Mouse (Mus musculus) intestine, embryonic 16.5 days (tissue): Measurements from ENCODE around the gene Otop2. TPM values are rescaled to one million over a fixed set of nuclear protein-coding genes. Genes with fewer than 3 reads are reported as not detected.

Source experiments
- ATAC-seq: fragments of 200-750 bp; cut with Nextera tagmentation; 2 replicates; pipeline ENCODE4 v1.8.0; 2017; ENCODE audit warnings: moderate TSS enrichment, moderate library complexity
- H3K27ac ChIP-seq: fragments of 300-500 bp; sonication (generic); 2 replicates; pipeline ENCODE4 v1.5.1; 2014; ENCODE audit warnings: mild to moderate bottlenecking, low read length
- H3K27me3 ChIP-seq: fragments of 300-500 bp; sonication (generic); replicated peaks from 2 replicates; pipeline ENCODE4 v1.6.1; 2014; ENCODE audit warnings: low read length, control low read depth, mixed read lengths; ENCODE audit not compliant: control insufficient read depth, insufficient read depth
- H3K36me3 ChIP-seq: fragments of 300-500 bp; sonication (generic); 2 replicates; pipeline ENCODE4 v1.6.1; 2014; ENCODE audit warnings: low read length, control low read depth; ENCODE audit not compliant: control insufficient read depth, insufficient read depth
- H3K4me1 ChIP-seq: fragments of 300-500 bp; sonication (generic); 2 replicates; pipeline ENCODE4 v1.6.1; 2014; ENCODE audit warnings: low read length, control low read depth, mixed read lengths; ENCODE audit not compliant: control insufficient read depth, insufficient read depth
- H3K4me2 ChIP-seq: fragments of 300-500 bp; sonication (generic); 2 replicates; pipeline ENCODE4 v1.6.1; 2014; ENCODE audit warnings: low read depth, low read length, control low read depth
- H3K4me3 ChIP-seq: fragments of 300-500 bp; sonication (generic); 2 replicates; pipeline ENCODE4 v1.5.1; 2014; ENCODE audit warnings: mild to moderate bottlenecking, low read length
- H3K9ac ChIP-seq: fragments of 300-500 bp; sonication (generic); 2 replicates; pipeline ENCODE4 v1.6.1; 2014; ENCODE audit warnings: low read depth, low read length
- H3K9me3 ChIP-seq: fragments of 300-500 bp; sonication (generic); 2 replicates; pipeline ENCODE4 v1.6.1; 2016; ENCODE audit warnings: low read length, control low read depth; ENCODE audit not compliant: control insufficient read depth
- WGBS: fragments of 180-500 bp; shearing (Covaris S2); extraction: QIAGEN DNeasy Blood & Tissue Kit; methylation state at CpG from one replicate; pipeline ENCODE4 v1.1.7; 2014; 5-methylcytosine and 5-hydroxymethylcytosine counted together
- polyA plus RNA-seq: library from polyadenylated mRNA; unstranded; fragments of >200 nt; fragmentation: Nextera tagmentation; extraction: Ambion mirVana; gene quantifications from 2 replicates; pipeline ENCODE4 v1.2.1, GENCODE M21; 2015

Otop2 gene
- polyA plus RNA-seq, 1 experiment from 2014 or later = 0.11 TPM

DNA sequence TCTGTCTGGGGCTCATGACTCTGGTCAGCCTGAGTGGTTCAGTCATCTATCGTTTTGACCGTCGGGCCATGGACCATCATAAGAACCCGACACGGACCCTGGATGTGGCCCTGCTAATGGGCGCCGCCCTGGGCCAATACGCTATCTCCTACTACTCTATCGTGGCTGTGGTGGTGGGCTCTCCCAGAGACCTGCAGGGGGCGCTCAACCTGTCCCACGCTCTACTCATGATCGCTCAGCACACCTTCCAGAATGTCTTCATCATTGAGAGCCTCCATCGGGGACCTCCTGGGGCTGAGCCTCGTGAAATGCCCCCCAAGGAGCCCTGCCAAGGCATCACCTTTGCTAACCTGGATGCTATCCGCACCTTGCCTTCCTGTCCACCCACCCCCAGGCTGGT, 22.4 kb downstream of the Otop2 start:
- Histone ChIP-seq H3K9me3 (no peaks in the 10 kb centered on the region), H3K27me3 (peaks cover 26% of the 10 kb centered on the region), H3K9ac (no peak overlapping the region), H3K4me3 (no peak overlapping the region), H3K4me1 (peaks cover under 1% of the 10 kb centered on the region; the same call in 1 of the 2 replicates), H3K4me2 (no peak overlapping the region), H3K36me3 (no peaks in the 10 kb centered on the region), H3K27ac (no peak overlapping the region)
- 73% methylated on average over 15 of the region's 15 CpGs for WGBS
- ATAC-seq = no peak

DNA sequence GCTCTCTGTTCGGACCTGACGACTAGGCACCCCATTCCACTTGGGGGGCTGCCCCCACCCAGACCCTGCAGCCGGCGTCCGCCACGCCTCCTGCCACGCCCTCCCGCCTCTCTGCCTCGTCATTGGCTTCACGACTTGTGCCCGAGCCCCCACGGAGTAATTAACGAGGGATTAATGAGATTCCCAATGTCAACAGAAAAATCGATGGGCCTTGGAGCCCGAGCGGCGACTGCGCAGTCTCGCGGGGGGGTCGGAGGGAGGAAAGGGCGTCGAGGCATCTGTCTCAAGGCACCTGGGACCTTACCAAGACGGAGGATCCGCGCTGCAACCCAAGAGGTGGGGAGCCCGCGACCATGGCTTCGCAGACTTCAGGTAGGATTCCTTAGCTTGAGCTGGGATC, 27.6 kb downstream of the Otop2 start, which contains the start of gene Otop3:
Otop3 (plus strand) TSS at position 201 of the 400 bp plus-strand sequence.
- no peak within 1 kb of the TSS for H3K27ac ChIP-seq
- peak within 1 kb of the TSS; percentile 23; the same call in 1 of the 2 replicates for H3K4me3 ChIP-seq
- WGBS = 5% methylated on average over 29 of the region's 29 CpGs
- H3K9me3 ChIP-seq = no peaks in the 10 kb centered on the region
- H3K27me3 ChIP-seq = peaks cover 38% of the 10 kb centered on the region
- peak within 1 kb of the TSS; percentile 43 for H3K4me2 ChIP-seq
- H3K9ac ChIP-seq = no peak within 1 kb of the TSS
- H3K4me1 ChIP-seq = peaks cover 11% of the 10 kb centered on the region
- no peaks in the 10 kb centered on the region for H3K36me3 ChIP-seq
- no peak for ATAC-seq

DNA sequence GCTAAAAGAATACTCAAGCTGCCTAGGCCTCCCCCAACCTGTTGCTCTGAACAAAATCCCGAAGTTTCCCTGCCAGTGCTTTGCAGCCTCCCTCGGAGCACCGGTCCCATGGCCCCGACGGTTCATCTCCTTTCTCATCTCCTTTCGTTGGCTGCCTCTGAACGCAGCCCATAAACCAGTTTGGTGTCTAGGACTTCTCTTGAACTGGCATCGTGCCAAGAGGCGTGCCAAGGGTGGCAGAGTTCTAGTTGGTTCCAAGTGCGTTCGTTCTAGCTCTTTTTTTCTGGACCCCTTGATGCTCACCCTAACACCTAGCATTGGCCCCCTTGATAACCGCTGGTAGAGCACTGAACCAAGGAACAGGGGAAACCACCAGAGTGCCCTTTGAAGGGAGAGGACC, 28.3 kb downstream of the Otop2 start:
- Histone ChIP-seq H3K9ac (no peak overlapping the region), H3K36me3 (no peaks in the 10 kb centered on the region), H3K4me2 (peak overlapping the region; percentile 43; the same call in 1 of the 2 replicates), H3K9me3 (no peaks in the 10 kb centered on the region), H3K4me1 (peaks cover 11% of the 10 kb centered on the region), H3K4me3 (no peak overlapping the region), H3K27me3 (peaks cover 38% of the 10 kb centered on the region), H3K27ac (no peak overlapping the region)
- no peak for ATAC-seq
- WGBS = 52% methylated on average over 12 of the region's 12 CpGs

DNA sequence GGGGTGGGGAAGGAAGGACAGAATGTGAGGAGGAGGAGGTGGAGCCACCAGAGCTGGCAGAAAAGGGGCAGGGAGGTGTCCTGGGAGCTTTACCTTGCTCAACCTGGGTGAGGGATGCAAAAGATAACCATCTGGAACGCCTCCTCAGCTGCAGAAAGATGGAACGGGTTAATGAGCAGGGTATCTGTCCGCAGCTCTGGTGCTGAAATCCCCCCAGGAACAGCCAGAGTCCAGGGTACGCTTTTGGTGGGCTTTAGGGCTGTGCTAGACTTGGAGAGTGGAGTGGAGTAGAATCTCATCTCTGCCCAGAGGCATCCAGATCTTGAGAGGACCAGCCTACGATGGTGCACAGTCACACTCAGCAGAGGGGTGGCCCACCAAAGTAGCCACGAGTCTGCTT, 29.2 kb downstream of the Otop2 start:
- Histone ChIP-seq H3K9ac (no peak overlapping the region), H3K4me3 (no peak overlapping the region), H3K27me3 (peaks cover 38% of the 10 kb centered on the region), H3K9me3 (no peaks in the 10 kb centered on the region), H3K4me1 (peaks cover 11% of the 10 kb centered on the region), H3K27ac (no peak overlapping the region), H3K4me2 (no peak overlapping the region), H3K36me3 (no peaks in the 10 kb centered on the region)
- 17% methylated on average over 6 of the region's 6 CpGs for WGBS
- ATAC-seq = no peak

DNA sequence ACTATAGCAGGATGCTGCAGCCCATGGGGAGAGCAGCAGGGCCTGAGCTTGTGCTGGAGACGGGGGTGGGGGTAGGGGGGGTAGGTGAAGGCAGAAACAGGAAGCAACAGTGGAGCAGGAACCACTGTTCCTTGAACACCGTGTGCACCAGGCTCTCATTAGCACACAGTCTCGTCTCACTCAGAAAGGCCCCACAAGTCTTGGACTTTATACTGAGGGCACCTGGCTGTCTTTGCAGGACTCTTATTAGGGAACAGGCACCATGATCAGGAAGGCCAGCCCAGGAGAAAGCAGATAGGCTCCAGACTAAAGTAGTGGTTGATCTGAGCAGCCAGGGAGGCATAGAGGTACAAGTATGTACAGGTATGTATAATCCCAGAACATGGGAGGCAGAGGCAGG, 30.4 kb downstream of the Otop2 start:
- Histone ChIP-seq H3K27me3 (peaks cover 34% of the 10 kb centered on the region), H3K4me1 (peaks cover 11% of the 10 kb centered on the region), H3K27ac (no peak overlapping the region), H3K36me3 (no peaks in the 10 kb centered on the region), H3K9ac (no peak overlapping the region), H3K4me2 (no peak overlapping the region), H3K4me3 (no peak overlapping the region), H3K9me3 (no peaks in the 10 kb centered on the region)
- WGBS = 49% methylated on average over 3 of the region's 3 CpGs
- peak; percentile 74 for ATAC-seq

GRCm38 (mm10) chr11:115337826-115338225, 30.9 kb downstream of the Otop2 start:
- no peak overlapping the region for H3K4me2 ChIP-seq
- 33% methylated on average over 1 of the region's 1 CpGs for WGBS
- ATAC-seq = 0 out of 2 replicates have a peak, but pooled peaks have one; percentile 34
- peaks cover 33% of the 10 kb centered on the region for H3K27me3 ChIP-seq
- H3K4me1 ChIP-seq = peaks cover 11% of the 10 kb centered on the region
- H3K4me3 ChIP-seq = no peak overlapping the region
- no peak overlapping the region for H3K9ac ChIP-seq
- no peak overlapping the region for H3K27ac ChIP-seq
- no peaks in the 10 kb centered on the region for H3K9me3 ChIP-seq
- no peaks in the 10 kb centered on the region for H3K36me3 ChIP-seq

GRCm38 (mm10) chr11:115341246-115341645, 34.3 kb downstream of the Otop2 start:
- peaks cover 14% of the 10 kb centered on the region for H3K27me3 ChIP-seq
- 64% methylated on average over 2 of the region's 2 CpGs for WGBS
- ATAC-seq = no peak

GRCm38 (mm10) chr11:115341866-115342265, 34.9 kb downstream of the Otop2 start:
- Histone ChIP-seq H3K4me1 (peaks cover 21% of the 10 kb centered on the region), H3K9ac (no peak overlapping the region), H3K4me3 (no peak overlapping the region), H3K36me3 (no peaks in the 10 kb centered on the region), H3K27ac (no peak overlapping the region), H3K27me3 (peaks cover 12% of the 10 kb centered on the region), H3K9me3 (no peaks in the 10 kb centered on the region), H3K4me2 (no peak overlapping the region)
- 0 out of 2 replicates have a peak, but pooled peaks have one; percentile 25 for ATAC-seq
- 64% methylated on average over 6 of the region's 6 CpGs for WGBS

More at GRCm38 (mm10) chr11:115341246-115341645, 34.3 kb downstream of the Otop2 start:
- H3K4me1 ChIP-seq = peaks cover 14% of the 10 kb centered on the region
- no peak overlapping the region for H3K4me3 ChIP-seq
- H3K4me2 ChIP-seq = no peak overlapping the region
- no peaks in the 10 kb centered on the region for H3K9me3 ChIP-seq
- H3K36me3 ChIP-seq = no peaks in the 10 kb centered on the region
- no peak overlapping the region for H3K9ac ChIP-seq
- no peak overlapping the region for H3K27ac ChIP-seq

- 14% methylated on average over 12 of the region's 12 CpGs for WGBS
- Histone ChIP-seq H3K4me3 (no peak overlapping the region), H3K4me2 (no peak overlapping the region), H3K27ac (no peak overlapping the region), H3K27me3 (peaks cover 8% of the 10 kb centered on the region), H3K4me1 (peaks cover 25% of the 10 kb centered on the region), H3K9me3 (no peaks in the 10 kb centered on the region), H3K9ac (no peak overlapping the region), H3K36me3 (no peaks in the 10 kb centered on the region)
- no peak for ATAC-seq
These were observed 38.0 kb downstream of the Otop2 start for GRCm38 (mm10) chr11:115344967-115345366.

DNA sequence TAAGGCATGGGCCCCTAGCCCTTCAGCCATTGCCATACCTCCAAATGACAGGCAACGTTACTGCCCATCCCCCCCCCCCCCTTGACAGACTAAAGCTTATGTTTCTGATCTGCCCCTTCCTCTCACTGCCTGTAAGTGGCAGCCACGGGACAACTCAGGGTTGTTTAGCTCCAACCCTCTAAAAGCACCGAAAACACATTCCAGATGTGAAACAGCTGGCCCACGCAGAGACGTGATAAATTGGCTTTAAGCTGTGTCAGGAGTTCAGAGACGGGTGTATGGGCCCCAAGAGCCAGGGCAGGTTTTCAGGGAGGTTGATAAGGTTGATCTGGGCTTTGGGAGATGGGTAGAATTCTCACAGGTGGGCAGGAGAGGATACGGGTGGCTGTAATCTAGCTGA, 38.6 kb downstream of the Otop2 start:
- Histone ChIP-seq H3K4me3 (no peak overlapping the region), H3K4me2 (no peak overlapping the region), H3K9me3 (no peaks in the 10 kb centered on the region), H3K9ac (no peak overlapping the region), H3K4me1 (peaks cover 25% of the 10 kb centered on the region), H3K27ac (no peak overlapping the region), H3K36me3 (no peaks in the 10 kb centered on the region), H3K27me3 (peaks cover 8% of the 10 kb centered on the region)
- 28% methylated on average over 7 of the region's 7 CpGs for WGBS
- no peak for ATAC-seq
